Mouse (Mus musculus) hindbrain, embryonic 11.5 days (tissue): ENCODE measurements at regions not wholly inside any gene's neighbourhood (a gene's known extent, or its start where the extent isn't known, plus 50 kb on each side); places are given as distances from the start of the nearest gene placed in this dataset.

Experiments used
- ATAC-seq: fragments of 200-750 bp; cut with Nextera tagmentation; 2 replicates; pipeline ENCODE4 v1.8.0; 2017; ENCODE audit warnings: mild to moderate bottlenecking, moderate TSS enrichment, moderate library complexity; ENCODE audit not compliant: low FRiP score
- DNase-seq: peaks from one replicate; pipeline ENCODE4 v3.0.0-alpha.2; 2015; ENCODE audit warnings: low spot score
- H3K27ac ChIP-seq: fragments of 300-500 bp; sonication (generic); 2 replicates; pipeline ENCODE4 v1.5.1; 2014; ENCODE audit warnings: mild to moderate bottlenecking, low read depth, low read length
- H3K27me3 ChIP-seq: fragments of 300-500 bp; sonication (generic); 2 replicates; pipeline ENCODE4 v1.6.1; 2014; ENCODE audit warnings: mild to moderate bottlenecking, low read length, moderate library complexity, mixed read lengths; ENCODE audit not compliant: control insufficient read depth, insufficient read depth
- H3K36me3 ChIP-seq: fragments of 300-500 bp; sonication (generic); 2 replicates; pipeline ENCODE4 v1.6.1; 2014; ENCODE audit warnings: mild to moderate bottlenecking, low read length, moderate library complexity, mixed read lengths; ENCODE audit not compliant: control insufficient read depth, insufficient read depth
- H3K4me1 ChIP-seq: fragments of 300-500 bp; sonication (generic); replicated peaks from 2 replicates; pipeline ENCODE4 v1.6.1; 2014; ENCODE audit warnings: low read length, mixed read lengths; ENCODE audit not compliant: control insufficient read depth, insufficient read depth
- H3K4me2 ChIP-seq: fragments of 300-500 bp; sonication (generic); replicated peaks from 2 replicates; pipeline ENCODE4 v1.6.1; 2014; ENCODE audit warnings: mild to moderate bottlenecking, low read depth, low read length
- H3K4me3 ChIP-seq: fragments of 300-500 bp; sonication (generic); 2 replicates; pipeline ENCODE4 v1.5.1; 2014; ENCODE audit warnings: low read depth, low read length
- H3K9ac ChIP-seq: fragments of 300-500 bp; sonication (generic); 2 replicates; pipeline ENCODE4 v1.6.1; 2014; ENCODE audit warnings: low read depth, low read length
- H3K9me3 ChIP-seq: fragments of 300-500 bp; sonication (generic); 2 replicates; pipeline ENCODE4 v1.6.1; 2016; ENCODE audit warnings: low read length; ENCODE audit not compliant: control insufficient read depth
- WGBS: fragments of 180-500 bp; shearing (Covaris S2); extraction: QIAGEN DNeasy Blood & Tissue Kit; methylation state at CpG from one replicate; pipeline ENCODE4 v1.1.7; 2014; 5-methylcytosine and 5-hydroxymethylcytosine counted together

- Histone ChIP-seq H3K9me3 (no peaks in the 10 kb centered on the region), H3K4me1 (no peaks in the 10 kb centered on the region), H3K27me3 (no peaks in the 10 kb centered on the region), H3K36me3 (no peaks in the 10 kb centered on the region), H3K4me3 (no peak overlapping the region), H3K9ac (no peak overlapping the region), H3K27ac (no peak overlapping the region), H3K4me2 (no peak overlapping the region)
- DNase-seq (no peak), ATAC-seq (no peak)
- 66% methylated on average over 3 of the region's 3 CpGs for WGBS
These were observed 149.2 kb downstream of the Tmem132e start for GRCm38 (mm10) chr11:82537931-82538330.

GRCm38 (mm10) chr11:82523200-82523802 is 134.6 kb downstream of the Tmem132e start:
- ATAC-seq, result 0 out of 2 replicates have a peak, but pooled peaks have one; percentile 45
- peak overlapping the region; percentile 51 for H3K27ac ChIP-seq

GRCm38 (mm10) chr11:82521383-82521782 is 132.7 kb downstream of the Tmem132e start:
- Histone ChIP-seq H3K27me3 (no peaks in the 10 kb centered on the region), H3K4me2 (no peak overlapping the region), H3K4me1 (peaks cover 4% of the 10 kb centered on the region), H3K9me3 (no peaks in the 10 kb centered on the region), H3K4me3 (no peak overlapping the region), H3K27ac (no peak overlapping the region), H3K9ac (no peak overlapping the region), H3K36me3 (no peaks in the 10 kb centered on the region)
- 65% methylated on average over 9 of the region's 9 CpGs for WGBS
- no peak for DNase-seq
- no peak for ATAC-seq

More at GRCm38 (mm10) chr11:82523200-82523802, 134.6 kb downstream of the Tmem132e start:
- H3K36me3 ChIP-seq, result no peaks in the 10 kb centered on the region
- no peak overlapping the region for H3K9ac ChIP-seq
- peaks cover 4% of the 10 kb centered on the region for H3K4me1 ChIP-seq
- no peaks in the 10 kb centered on the region for H3K9me3 ChIP-seq
- 22% methylated on average over 4 of the region's 4 CpGs for WGBS
- peak; percentile 9 for DNase-seq
- H3K27me3 ChIP-seq, result no peaks in the 10 kb centered on the region
- H3K4me3 ChIP-seq, result no peak overlapping the region
- H3K4me2 ChIP-seq, result no peak overlapping the region

- no peaks in the 10 kb centered on the region for H3K27me3 ChIP-seq
- ATAC-seq (no peak), DNase-seq (peak; percentile 25)
- peaks cover 4% of the 10 kb centered on the region; the same call in 1 of the 2 replicates for H3K4me1 ChIP-seq
- no peak overlapping the region for H3K4me2 ChIP-seq
- H3K27ac ChIP-seq, result no peak overlapping the region
- H3K9me3 ChIP-seq, result no peaks in the 10 kb centered on the region
- H3K36me3 ChIP-seq, result no peaks in the 10 kb centered on the region
- 20% methylated on average over 6 of the region's 6 CpGs for WGBS
- H3K4me3 ChIP-seq, result no peak overlapping the region
- H3K9ac ChIP-seq, result no peak overlapping the region
These were observed 130.0 kb downstream of the Tmem132e start for GRCm38 (mm10) chr11:82518691-82519090.

GRCm38 (mm10) chr11:82514526-82515144 is 125.9 kb downstream of the Tmem132e start:
- ATAC-seq (no peak), DNase-seq (peak; percentile 56)
- Histone ChIP-seq H3K4me1 (no peaks in the 10 kb centered on the region; the same call in 1 of the 2 replicates), H3K4me3 (no peak overlapping the region), H3K9me3 (no peaks in the 10 kb centered on the region), H3K36me3 (no peaks in the 10 kb centered on the region), H3K9ac (no peak overlapping the region), H3K4me2 (no peak overlapping the region), H3K27ac (no peak overlapping the region), H3K27me3 (no peaks in the 10 kb centered on the region)
- 90% methylated on average over 4 of the region's 4 CpGs for WGBS

GRCm38 (mm10) chr11:82508564-82508963 is 119.9 kb downstream of the Tmem132e start:
- 0 out of 2 replicates have a peak overlapping the region, but pooled peaks have one; percentile 6 for H3K4me2 ChIP-seq
- H3K27ac ChIP-seq, result no peak overlapping the region
- H3K9ac ChIP-seq, result no peak overlapping the region
- H3K4me3 ChIP-seq, result no peak overlapping the region
- no peaks in the 10 kb centered on the region for H3K27me3 ChIP-seq
- WGBS, result 28% methylated on average over 13 of the region's 13 CpGs
- H3K9me3 ChIP-seq, result no peaks in the 10 kb centered on the region
- H3K36me3 ChIP-seq, result no peaks in the 10 kb centered on the region
- no peaks in the 10 kb centered on the region; the same call in 1 of the 2 replicates for H3K4me1 ChIP-seq
- DNase-seq (no peak), ATAC-seq (no peak)
